Mouse (Mus musculus) embryonic fibroblast, embryonic 13.5 days (primary cell): Measurements from ENCODE around the gene Grwd1. TPM values are rescaled to one million over a fixed set of nuclear protein-coding genes. Genes with fewer than 3 reads are reported as not detected.
A peak's percentile ranks its signal among the peaks of the same experiment; 100 is the strongest.

Source experiments
- H3K27ac ChIP-seq: 2 replicates; pipeline ENCODE4 v1.5.1; 2012; ENCODE audit warnings: low read length, control low read depth, inconsistent platforms; ENCODE audit not compliant: insufficient read depth
- H3K4me1 ChIP-seq: 2 replicates; pipeline ENCODE4 v1.6.1; 2011; ENCODE audit warnings: low read length; ENCODE audit not compliant: control insufficient read depth, insufficient read depth
- H3K4me3 ChIP-seq: 2 replicates; pipeline ENCODE4 v1.5.1; 2011; ENCODE audit warnings: mild to moderate bottlenecking, control low read depth, low read length; ENCODE audit not compliant: insufficient read depth
- CTCF ChIP-seq: IDR thresholded peaks from 2 replicates; pipeline ENCODE4 v1.5.1; 2011; ENCODE audit warnings: mild to moderate bottlenecking, control low read depth, low read length, moderate library complexity, borderline replicate concordance; ENCODE audit not compliant: insufficient read depth
- POLR2A ChIP-seq: IDR thresholded peaks from 2 replicates; pipeline ENCODE4 v1.6.1; 2011; ENCODE audit warnings: low read depth, mild to moderate bottlenecking, control low read depth, low read length, moderate library complexity
- polyA plus RNA-seq: library from polyadenylated mRNA; stranded (reverse); fragments of >200 nt; gene quantifications from 2 replicates; pipeline ENCODE4 v1.2.4, GENCODE M21; 2011; ENCODE audit warnings: low read depth; ENCODE audit not compliant: missing spikeins, insufficient read length

The Grwd1 gene
- polyA plus RNA-seq, 1 experiment = 13.5 TPM

DNA sequence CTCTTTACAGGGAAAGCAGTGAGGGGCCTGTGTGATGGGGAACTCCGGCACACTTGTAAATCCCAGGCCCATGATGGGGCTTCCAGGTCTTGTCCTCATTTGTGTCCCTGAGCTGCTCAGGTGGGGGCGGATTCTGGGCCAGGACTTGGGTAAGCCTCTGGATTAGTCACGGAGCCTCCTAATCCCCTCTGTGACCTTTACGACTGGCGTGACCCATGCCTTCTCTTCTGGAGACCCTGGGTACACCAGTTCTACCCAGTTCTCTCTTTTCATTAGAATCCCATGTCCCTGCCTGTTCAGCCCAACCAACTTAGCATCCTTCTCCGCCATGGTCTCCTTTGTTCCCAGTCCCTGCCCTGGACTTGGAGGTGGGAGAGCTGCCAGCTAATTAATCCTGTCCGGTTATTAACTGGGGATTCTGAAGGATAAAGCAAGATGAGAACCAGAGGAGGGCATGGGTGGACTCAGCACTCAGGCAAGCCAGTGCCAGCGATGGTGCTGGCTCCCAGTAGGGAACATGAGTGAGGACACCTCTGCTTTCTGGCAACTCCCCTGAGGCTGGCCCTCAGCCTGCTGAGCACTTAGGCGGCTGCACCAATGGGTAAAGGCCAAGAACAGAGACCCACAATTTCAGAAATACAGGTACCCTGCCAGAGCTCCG lies 15.3 kb downstream of the Grwd1 start:
- Histone ChIP-seq H3K27ac (no peak overlapping the region), H3K4me3 (no peak overlapping the region)

DNA sequence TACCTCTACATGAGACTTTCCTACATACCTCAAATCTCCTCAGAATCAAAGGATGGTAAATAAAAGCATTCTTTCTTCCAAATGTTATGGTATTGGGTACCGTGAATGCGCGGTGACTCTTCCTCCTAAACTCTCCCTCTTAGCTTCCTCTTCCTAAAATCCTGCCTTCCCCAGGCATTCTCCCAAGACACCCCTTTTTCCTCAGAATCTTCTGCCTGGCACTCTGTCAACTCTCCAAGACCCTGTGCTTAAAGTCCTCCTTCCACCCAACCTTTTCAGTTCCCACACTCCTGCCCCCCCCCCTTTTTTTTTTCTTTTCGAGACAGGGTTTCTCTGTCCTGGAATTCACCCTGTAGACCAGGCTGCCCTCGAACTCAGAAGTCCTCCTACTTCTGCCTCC lies 15.9 kb downstream of the Grwd1 start:
- no peak for TF ChIP-seq CTCF
- no peak for TF ChIP-seq POLR2A
- no peak overlapping the region for H3K27ac ChIP-seq
- no peak overlapping the region for H3K4me3 ChIP-seq
- H3K4me1 ChIP-seq = peaks cover 6% of the 10 kb centered on the region; the same call in 1 of the 2 replicates

More for the DNA sequence above, 15.3 kb downstream of the Grwd1 start:
- peaks cover 6% of the 10 kb centered on the region; the same call in 1 of the 2 replicates for H3K4me1 ChIP-seq
- TF ChIP-seq POLR2A (no peak), CTCF (no peak)

DNA sequence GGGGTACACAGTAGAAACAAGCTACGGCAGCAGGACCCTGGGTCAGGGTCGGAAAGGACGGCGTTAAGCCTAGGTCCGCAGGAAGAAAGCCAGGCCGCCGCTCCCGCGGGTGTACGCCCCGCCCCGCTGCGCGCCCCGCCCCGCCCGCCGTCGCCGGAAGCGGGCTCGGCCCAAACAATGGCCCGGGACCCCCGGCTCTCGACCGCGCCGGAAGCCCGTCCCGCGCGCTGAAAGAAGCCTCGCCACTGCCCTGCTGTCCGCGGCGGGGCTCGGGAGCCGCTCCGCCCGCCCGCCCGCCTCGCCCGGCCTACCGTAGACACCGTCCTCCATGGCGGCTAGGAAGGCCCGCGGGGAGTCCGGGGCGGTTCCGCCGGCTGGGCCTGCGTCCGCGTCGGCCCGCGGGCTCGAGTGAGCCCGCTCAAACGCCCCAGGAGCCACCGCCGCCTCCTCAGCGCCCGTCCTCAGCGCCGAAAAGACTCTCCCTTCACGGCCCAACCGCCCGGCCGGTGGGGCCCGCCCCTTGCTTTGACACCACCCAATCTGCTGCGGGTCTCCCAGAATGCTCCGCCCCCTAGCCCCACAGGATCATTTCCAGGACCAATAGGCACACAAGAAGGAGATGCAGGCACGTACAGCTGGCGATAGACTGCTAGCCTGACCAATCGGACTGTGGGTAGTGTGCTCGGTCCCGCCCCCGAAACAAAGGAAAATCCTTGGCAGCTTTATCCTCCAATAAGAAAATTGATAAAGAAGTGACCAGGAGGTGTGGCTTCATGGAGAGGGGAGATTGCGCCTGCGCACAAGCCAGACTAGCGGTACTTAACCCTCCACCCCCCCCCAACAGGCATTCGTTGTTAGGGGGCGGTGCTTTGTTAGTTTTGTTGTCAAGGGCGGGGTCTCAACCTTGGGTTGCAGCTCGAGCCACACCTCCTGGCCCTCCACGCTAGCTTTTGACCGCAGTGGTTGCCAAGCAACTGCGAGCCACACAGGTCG lies 16.7 kb downstream of the Grwd1 start, which contains the start of gene Cyth2:
TSS of gene Cyth2 (minus strand) at position 795 of the 993 bp plus-strand sequence.
- H3K4me1 ChIP-seq = peaks cover 6% of the 10 kb centered on the region; the same call in 1 of the 2 replicates
- no peak for TF ChIP-seq CTCF
- peak; percentile 80 for TF ChIP-seq POLR2A
- H3K27ac ChIP-seq = peak within 1 kb of the TSS; percentile 92
- peak within 1 kb of the TSS; percentile 98 for H3K4me3 ChIP-seq

DNA sequence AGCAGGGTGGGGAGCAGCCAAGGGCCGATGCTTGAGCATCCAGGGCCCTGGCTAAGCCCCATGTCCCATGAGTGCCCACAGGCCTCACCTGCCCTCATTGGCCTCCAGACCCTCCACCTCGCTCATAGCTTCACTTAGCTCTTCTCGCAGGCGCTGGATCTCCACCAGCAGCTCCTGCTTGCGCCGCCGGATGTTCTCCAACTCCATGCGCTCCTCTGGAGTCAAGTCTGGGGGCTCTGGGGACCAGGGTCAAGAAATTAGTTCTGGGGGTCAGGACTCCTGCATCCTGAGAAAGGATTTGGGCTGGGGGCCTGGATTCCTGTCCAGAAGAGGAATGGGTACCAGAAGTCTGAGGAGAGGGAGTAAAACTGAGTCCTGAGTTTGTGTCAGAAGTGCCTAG lies 17.8 kb downstream of the Grwd1 start:
- Histone ChIP-seq H3K4me1 (peaks cover 6% of the 10 kb centered on the region; the same call in 1 of the 2 replicates), H3K4me3 (peak overlapping the region; percentile 98), H3K27ac (no peak overlapping the region)
- TF ChIP-seq CTCF = no peak
- no peak for TF ChIP-seq POLR2A

DNA sequence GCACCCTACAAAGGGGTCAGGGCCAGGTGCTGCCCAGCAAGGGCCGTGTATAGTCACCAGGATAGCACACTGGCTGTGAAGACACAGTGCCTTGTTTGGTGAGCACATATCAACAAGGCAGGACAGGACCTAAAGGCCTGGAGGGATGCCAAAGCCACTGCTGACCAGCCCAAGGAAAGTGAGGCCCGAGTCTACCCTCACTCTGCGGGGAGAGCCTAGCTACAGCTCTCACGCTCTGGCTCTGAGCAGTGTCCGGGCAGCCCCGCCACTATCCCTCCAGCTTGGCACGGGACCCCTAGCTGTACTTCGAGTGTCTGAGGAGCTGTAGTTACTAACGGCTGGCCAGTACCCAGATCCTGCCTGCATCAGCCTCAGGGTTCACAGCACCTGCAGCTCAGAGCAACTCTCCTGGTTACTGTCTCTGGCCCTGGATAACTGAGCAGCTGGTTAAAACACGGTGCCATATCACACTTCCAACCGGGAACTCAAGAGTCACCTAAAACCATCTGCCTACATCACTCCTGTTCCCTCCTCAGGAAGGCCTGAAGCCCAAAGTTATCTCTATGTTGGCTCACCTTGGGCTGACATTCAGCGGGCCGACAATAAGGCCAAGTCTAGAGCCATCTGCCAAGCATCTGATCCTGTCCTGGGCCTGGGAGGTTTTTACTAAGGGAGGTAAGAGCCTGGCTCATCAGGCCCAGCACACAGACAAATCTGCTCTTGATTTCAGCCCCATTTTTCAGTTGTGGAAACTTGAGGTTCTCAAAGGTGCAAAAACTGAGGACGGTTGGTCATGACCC lies 21.3 kb downstream of the Grwd1 start:
- peaks cover 6% of the 10 kb centered on the region; the same call in 1 of the 2 replicates for H3K4me1 ChIP-seq
- no peak overlapping the region for H3K4me3 ChIP-seq
- no peak overlapping the region for H3K27ac ChIP-seq
- TF ChIP-seq POLR2A (no peak), CTCF (no peak)

DNA sequence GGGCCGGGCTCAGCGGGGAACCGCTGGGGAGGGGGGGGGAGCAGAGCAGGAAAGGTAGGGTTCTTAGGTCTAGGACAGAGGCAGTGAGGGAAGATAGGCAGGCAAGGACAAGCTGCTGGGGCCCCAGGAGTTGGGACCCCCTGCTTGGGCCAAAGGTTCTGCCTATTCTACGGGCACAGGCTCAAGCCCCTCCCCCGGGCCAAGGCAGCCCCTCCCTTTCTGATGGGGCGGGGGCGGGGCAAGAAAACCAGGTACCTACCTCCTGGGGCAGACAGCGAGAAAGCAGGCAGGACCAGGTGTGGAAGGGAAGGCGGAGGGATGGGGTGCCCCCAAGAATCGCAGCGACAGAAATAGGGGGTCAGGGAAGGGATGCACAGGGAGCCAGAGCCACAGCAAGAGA lies 22.3 kb downstream of the Grwd1 start:
- Histone ChIP-seq H3K4me3 (no peak overlapping the region), H3K4me1 (peaks cover 6% of the 10 kb centered on the region; the same call in 1 of the 2 replicates), H3K27ac (no peak overlapping the region)
- TF ChIP-seq CTCF (no peak), POLR2A (no peak)

DNA sequence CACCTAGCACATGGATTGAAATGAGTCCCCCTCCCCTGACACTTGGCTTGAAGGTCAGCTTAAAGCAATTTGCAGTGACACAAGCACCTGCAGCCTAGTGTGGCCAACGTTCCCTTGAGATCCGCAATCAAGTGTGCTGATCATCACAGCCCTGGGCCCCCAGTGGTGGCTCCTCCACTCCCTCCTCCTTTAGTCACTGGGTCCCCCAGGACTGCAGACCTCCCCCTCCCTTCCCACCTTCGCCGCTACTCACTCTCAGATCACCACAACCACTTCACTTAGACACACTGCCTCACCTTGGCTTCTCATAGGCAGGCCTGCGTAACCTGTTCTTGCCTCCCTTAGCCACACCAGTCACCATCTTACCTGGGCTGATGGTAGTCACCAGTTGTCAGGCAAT lies 24.8 kb downstream of the Grwd1 start:
- Histone ChIP-seq H3K4me3 (no peak overlapping the region), H3K27ac (no peak overlapping the region), H3K4me1 (peaks cover 13% of the 10 kb centered on the region)
- TF ChIP-seq POLR2A (no peak; the same call in 1 of the 2 replicates), CTCF (no peak)

DNA sequence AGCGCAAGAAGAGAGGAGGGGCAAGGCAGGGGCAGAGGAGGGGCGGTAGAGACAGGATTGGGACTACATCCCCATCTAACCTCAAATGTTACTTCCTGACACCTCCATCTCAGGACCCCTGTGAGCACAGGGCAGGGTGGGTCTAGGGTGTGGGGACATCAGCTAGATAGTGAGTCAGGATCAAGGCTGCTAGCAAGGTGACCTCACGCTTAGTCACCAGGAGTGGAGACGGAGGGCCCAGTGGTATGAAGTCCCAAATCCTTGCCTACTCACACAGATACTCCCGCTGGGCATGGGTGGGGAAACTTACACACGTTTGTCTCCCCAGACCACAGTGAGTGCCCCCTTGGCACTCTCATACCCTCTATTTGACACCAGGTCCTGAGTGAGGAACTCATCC lies 28.2 kb downstream of the Grwd1 start:
- Histone ChIP-seq H3K4me1 (peaks cover 13% of the 10 kb centered on the region), H3K4me3 (no peak overlapping the region), H3K27ac (peak overlapping the region; percentile 75)
- TF ChIP-seq CTCF = no peak
- no peak for TF ChIP-seq POLR2A

DNA sequence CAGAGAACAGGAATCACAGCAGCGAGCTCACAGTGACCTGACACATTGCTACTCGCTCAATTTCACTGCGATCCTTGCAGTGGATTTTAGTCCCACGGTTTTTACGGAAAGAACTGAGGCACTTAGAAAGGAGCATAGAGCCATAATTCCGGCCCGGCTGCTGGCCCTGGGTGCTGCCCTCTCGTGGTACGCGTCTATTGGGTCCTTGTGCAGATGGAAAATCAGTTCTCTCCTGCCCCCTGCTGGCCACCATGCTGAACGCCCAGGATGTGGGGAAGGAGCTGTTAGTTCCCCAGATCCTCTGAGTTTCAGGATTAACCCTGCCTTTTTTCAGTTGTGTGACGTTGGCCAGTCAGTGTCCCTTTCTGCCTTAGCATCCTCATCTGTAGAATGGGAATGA lies 29.4 kb downstream of the Grwd1 start:
- Histone ChIP-seq H3K4me1 (peaks cover 13% of the 10 kb centered on the region), H3K27ac (no peak overlapping the region), H3K4me3 (no peak overlapping the region)
- no peak for TF ChIP-seq POLR2A
- peak; percentile 100 for TF ChIP-seq CTCF
